Mouse (Mus musculus) gonadal fat pad, adult 2 months (tissue): ENCODE data around the gene Wdr1. TPM values are rescaled to one million over a fixed set of nuclear protein-coding genes. Genes with fewer than 3 reads are reported as not detected.
"Not testable (repeated sequence)": the region's sequence is repeated elsewhere in the genome, so short reads cannot be mapped to it uniquely, and the experiment has no call there.

Source experiments
- DNase-seq: peaks from one replicate; pipeline ENCODE4 v3.0.0-alpha.2; 2012; ENCODE audit warnings: low read depth
- polyA plus RNA-seq: library from polyadenylated mRNA; depleted of rRNA; stranded (reverse); fragments of >200 nt; gene quantifications from 2 replicates; pipeline ENCODE4 v1.2.3, GENCODE M21; 2012

The Wdr1 gene
- polyA plus RNA-seq, 1 experiment: 132 TPM

DNA sequence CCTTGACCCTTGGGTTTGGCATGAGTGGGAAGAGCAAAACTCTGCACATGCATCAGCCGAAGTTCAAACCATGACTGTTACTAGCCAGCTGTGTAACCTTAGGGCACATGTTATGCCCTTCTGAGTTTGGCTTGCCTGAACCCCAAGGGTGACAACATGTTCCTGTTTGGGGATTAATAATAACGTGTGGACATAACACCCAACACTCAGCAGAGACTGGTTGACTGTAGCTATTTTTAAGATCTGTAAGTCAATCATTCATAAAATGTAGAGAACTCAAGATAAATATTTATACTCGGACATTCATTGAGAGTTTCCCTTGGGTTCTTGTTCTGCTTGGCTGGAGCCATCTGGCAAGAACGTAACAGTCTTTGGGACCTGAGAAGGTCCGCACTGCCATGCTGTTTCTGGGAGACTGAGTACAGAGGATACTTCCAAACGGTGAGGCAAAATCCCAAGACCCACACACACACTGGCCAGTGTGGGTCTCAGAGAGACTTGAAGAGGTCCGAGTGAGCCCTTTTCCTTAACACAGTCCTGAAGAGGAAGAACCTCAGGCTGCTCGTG is 66.4 kb downstream of the Wdr1 start:
- no peak for DNase-seq

DNA sequence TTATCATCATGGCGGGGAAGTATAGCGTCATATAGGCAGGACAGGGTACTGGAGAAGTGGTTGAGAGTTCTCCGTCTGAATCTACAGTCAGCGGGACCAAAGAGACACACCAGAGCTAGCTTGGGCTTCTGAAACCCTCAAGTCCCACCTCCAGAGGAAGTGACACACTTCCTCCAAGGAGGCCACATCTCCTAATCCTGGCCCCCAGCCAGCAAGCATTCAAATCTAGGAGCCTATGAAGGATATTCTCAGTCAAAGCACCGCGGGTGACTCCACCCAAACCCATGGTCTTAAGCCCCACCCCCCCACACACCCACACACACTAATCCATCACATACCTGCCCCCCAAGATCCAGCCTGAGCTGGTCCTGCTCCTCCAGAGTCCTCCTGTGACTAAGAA is 69.1 kb downstream of the Wdr1 start:
- DNase-seq: no peak

GRCm38 (mm10) chr5:38491763-38492162 is 71.3 kb downstream of the Wdr1 start:
- no peak for DNase-seq

DNA sequence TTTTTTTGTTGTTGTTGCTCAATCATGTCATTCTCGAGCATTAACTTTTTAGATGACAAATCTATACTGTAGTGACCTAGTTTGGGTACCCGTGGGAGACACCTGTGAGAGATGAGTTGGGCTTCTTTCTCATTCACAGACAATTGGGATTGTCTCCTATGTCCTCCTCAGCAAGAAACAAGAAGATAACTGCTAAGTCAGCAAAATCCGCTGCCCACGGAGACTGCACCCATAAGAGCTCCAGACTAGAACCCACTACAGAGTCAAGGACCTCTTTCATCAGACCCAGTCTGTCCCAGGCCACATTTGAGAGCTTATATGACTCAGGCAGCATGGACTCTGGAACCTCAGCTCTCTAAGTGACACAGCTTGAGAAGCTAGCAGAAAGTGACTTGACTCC is 73.3 kb downstream of the Wdr1 start:
- DNase-seq: no peak

- no peak for DNase-seq
These were observed 74.1 kb downstream of the Wdr1 start for GRCm38 (mm10) chr5:38488673-38489615.

GRCm38 (mm10) chr5:38488026-38488425 is 75.0 kb downstream of the Wdr1 start:
- DNase-seq: no peak

- DNase-seq: no peak
These were observed 75.8 kb downstream of the Wdr1 start for GRCm38 (mm10) chr5:38487247-38487646.

DNA sequence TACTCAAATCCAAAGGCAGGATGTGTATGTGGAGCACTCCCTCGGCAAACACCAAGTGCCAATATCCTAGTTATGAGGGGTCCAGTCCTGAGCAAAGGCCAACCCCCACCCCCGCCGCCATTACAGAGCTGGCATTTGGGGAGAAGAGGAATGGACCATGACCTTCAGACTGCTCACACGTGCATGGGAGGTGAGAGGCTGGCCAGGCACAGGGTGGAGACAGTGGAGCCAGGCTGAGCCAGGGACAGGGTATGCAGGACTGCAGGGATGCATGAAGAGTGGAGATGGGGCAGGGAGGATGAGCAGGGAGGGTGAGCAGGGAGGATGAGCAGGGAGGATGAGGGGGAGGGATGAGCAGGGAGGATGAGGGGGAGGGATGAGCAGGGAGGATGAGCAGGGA is 77.1 kb downstream of the Wdr1 start:
- DNase-seq: no peak

DNA sequence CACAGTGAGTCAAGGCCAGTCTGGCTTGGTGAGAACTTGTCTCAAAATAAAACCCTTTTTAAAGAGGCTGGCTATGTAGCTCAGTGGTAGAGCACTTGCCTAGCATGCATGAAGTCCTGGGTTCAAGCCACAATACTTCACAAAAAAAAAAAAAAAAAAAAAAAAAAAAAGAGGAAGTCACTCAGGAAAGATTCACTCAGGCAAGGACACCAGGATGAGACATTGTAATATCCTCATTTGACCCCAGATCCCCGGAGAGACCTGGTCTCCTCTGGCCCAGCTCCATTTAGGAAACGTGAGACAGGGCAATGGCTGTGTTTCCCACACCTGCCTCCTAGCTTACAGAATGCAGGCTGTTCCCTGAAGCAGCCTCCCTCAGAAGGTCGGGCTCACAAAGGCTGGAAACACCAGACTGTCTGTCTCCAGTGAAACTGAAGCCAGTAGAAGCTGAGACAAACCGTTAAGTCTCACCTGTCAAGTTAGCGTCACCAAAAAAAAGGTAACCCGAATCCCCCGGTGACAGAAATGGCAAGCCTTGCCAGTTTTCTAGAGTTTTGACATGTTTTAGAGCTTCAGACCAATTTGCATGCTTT is 79.4 kb downstream of the Wdr1 start:
- no peak for DNase-seq

GRCm38 (mm10) chr5:38480822-38481707 is 82.0 kb downstream of the Wdr1 start:
- DNase-seq: no peak

GRCm38 (mm10) chr5:38479908-38480725 is 82.9 kb downstream of the Wdr1 start:
- DNase-seq: no peak

DNA sequence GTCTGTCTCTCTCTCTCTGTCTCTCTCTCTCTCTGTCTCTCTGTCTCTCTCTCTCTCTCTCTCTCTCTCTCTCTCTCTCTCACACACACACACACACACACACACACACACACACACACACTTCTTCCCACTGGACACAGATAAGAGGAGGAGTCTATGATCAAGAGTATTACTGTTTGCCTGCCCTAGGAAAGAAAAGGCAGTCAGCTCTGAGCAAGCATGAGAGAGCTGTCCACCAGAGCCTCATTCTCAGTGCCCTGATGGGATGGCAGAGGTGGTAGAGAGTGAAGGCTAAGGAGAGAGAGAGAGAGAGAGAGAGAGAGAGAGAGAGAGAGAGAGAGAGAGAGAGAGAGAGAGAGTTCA is 83.5 kb downstream of the Wdr1 start:
- DNase-seq: not testable (repeated sequence)

GRCm38 (mm10) chr5:38479027-38479426 is 84.0 kb downstream of the Wdr1 start:
- no peak for DNase-seq

GRCm38 (mm10) chr5:38477731-38478445 is 85.1 kb downstream of the Wdr1 start:
- no peak for DNase-seq

DNA sequence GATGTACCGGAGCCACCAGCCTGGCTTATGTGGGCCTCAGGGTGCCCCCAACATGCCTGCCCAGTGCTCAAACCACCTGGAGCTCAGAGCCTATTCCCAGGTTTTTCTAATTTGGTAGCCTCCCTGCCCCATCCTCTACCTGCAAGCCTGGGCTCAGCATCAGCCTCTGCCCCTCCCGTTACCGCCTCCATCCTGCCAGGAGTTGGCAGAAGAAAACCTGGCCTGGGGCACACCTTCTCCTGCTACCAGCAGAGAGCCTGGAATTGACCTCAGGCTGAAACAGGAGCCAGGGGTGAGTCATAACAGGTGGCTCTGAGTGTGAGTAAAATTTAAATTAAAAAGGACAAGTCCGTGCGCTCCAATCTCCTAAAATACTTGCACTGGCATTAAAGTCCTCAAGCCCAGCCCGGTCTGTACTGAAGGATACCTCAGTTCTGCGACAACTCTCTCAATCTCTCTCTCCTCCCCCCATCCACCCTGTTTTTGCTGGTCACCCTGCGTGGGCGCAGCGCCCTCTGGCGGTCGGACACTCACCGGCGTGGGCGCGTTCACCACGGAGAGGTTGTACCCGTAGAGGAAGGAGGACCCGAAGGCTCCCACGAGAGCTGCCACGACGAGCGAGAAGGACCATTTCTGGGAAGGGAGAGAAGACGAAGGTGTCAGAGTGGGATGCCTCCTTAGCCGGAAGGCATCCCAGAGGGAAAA is 86.0 kb downstream of the Wdr1 start:
- DNase-seq: no peak
